Mouse (Mus musculus) midbrain, embryonic 12.5 days (tissue): Measurements from ENCODE around the gene Brinp2. TPM values are rescaled to one million over a fixed set of nuclear protein-coding genes. Genes with fewer than 3 reads are reported as not detected.

Experiments
- ATAC-seq: fragments of 200-750 bp; cut with Nextera tagmentation; 2 replicates; pipeline ENCODE4 v1.8.0; 2017; ENCODE audit warnings: low read depth, moderate TSS enrichment, moderate library complexity; ENCODE audit not compliant: low FRiP score
- H3K27ac ChIP-seq: fragments of 300-500 bp; sonication (generic); replicated peaks from 2 replicates; pipeline ENCODE4 v1.5.1; 2016; ENCODE audit warnings: mild to moderate bottlenecking
- H3K27me3 ChIP-seq: fragments of 300-500 bp; sonication (generic); 2 replicates; pipeline ENCODE4 v1.6.1; 2016; ENCODE audit warnings: mild to moderate bottlenecking
- H3K36me3 ChIP-seq: fragments of 300-500 bp; sonication (generic); 2 replicates; pipeline ENCODE4 v1.6.1; 2016
- H3K4me1 ChIP-seq: fragments of 300-500 bp; sonication (generic); 2 replicates; pipeline ENCODE4 v1.6.1; 2016
- H3K4me2 ChIP-seq: fragments of 300-500 bp; sonication (generic); replicated peaks from 2 replicates; pipeline ENCODE4 v1.6.1; 2016; ENCODE audit warnings: mild to moderate bottlenecking, moderate library complexity
- H3K4me3 ChIP-seq: fragments of 300-500 bp; sonication (generic); 2 replicates; pipeline ENCODE4 v1.5.1; 2016; ENCODE audit warnings: mild to moderate bottlenecking
- H3K9ac ChIP-seq: fragments of 300-500 bp; sonication (generic); replicated peaks from 2 replicates; pipeline ENCODE4 v1.6.1; 2016; ENCODE audit warnings: mild to moderate bottlenecking, moderate library complexity
- H3K9me3 ChIP-seq: fragments of 300-500 bp; sonication (generic); 2 replicates; pipeline ENCODE4 v1.6.1; 2016; ENCODE audit warnings: mild to moderate bottlenecking
- WGBS: fragments of 180-500 bp; shearing (Covaris S2); methylation state at CpG from one replicate; pipeline ENCODE4 v1.1.7; 2016; 5-methylcytosine and 5-hydroxymethylcytosine counted together
- polyA plus RNA-seq: library from polyadenylated mRNA; unstranded; fragments of >200 nt; fragmentation: Nextera tagmentation; extraction: Ambion mirVana; gene quantifications from 2 replicates; pipeline ENCODE4 v1.2.1, GENCODE M21; 2016

Gene Brinp2
- polyA plus RNA-seq, 1 experiment from 2014 or later = 10.2 TPM

DNA sequence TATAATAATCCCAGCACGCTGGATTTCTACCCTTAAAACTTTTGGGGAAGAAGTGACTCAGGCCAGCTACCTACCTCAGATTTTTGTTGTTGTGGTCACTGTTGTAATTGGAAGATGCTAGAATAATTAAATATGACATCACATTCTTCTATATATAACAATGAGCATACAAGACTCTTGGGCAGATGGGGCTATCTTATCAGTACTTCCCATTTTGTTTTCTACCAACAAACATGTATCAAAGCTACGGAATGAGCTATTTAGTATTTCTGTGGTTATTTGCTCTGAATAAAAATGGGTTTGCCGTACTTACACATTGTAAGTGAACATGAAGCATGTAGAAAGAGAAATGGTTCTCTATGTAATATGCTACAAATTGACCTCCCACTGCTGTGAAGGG is 112.1 kb downstream of the Brinp2 start:
- Histone ChIP-seq H3K27ac (no peak overlapping the region), H3K36me3 (peaks cover 6% of the 10 kb centered on the region; the same call in 1 of the 2 replicates), H3K9ac (no peak overlapping the region), H3K4me2 (no peak overlapping the region), H3K4me3 (no peak overlapping the region), H3K27me3 (peaks cover 3% of the 10 kb centered on the region; the same call in 1 of the 2 replicates), H3K4me1 (no peaks in the 10 kb centered on the region), H3K9me3 (no peaks in the 10 kb centered on the region)
- 89% methylated on average over 3 of the region's 3 CpGs for WGBS
- no peak for ATAC-seq

DNA sequence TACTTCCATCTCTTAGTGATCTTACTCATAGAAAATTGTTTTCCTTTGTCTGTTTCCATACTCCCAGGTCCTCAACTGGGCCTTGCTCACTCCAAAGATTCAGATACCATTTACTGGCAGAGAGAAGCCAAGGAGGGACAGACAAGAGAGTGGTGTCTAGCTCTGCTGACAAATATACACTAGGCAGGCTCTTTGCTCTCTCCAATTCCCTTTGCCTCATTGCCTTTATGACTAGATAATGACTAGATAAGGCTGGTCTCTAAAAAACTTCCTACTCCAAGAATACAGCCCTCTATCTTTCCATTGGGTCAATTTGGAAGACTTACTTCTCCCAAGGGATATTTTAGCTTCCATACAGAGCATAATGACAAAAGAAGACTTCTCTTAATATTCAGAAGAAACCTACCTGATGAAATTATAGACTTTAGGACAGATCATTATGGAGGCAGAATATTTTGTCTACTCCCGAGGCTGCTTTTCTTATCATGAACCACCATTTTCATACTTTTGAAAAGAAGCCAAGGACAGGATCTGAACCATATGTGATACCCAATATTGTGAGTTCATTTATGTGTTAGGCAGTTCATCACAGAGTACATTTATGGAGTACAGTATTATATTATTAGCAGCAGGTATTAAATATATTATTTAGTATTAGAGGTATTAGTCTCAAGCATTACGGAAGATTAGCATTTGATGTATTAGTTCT is 114.1 kb downstream of the Brinp2 start:
- Histone ChIP-seq H3K4me1 (no peaks in the 10 kb centered on the region), H3K27ac (no peak overlapping the region), H3K36me3 (peaks cover 6% of the 10 kb centered on the region; the same call in 1 of the 2 replicates), H3K9ac (no peak overlapping the region), H3K4me3 (no peak overlapping the region), H3K27me3 (peaks cover 3% of the 10 kb centered on the region; the same call in 1 of the 2 replicates), H3K9me3 (no peaks in the 10 kb centered on the region), H3K4me2 (no peak overlapping the region)
- 91% methylated on average over 2 of the region's 2 CpGs for WGBS
- no peak for ATAC-seq

DNA sequence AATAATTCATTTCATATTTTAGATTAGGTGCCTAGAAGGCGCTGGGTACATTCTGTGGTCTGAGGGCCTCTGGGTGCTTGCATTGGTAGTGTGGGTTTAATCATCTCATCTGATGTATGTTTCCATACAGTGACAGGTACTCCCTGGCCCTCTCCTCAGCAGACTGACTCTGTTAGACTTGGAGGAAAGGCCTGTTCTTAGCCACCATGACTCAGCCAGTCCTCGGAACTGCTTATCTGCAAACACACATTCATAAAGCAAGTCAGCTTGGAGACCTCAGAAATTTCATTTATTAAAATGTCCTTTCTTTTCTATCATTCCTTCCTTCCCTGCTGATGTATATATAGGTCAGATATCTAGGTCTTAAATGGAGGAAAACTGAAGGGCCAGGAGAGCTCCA is 116.3 kb downstream of the Brinp2 start:
- Histone ChIP-seq H3K27me3 (no peaks in the 10 kb centered on the region), H3K4me1 (no peaks in the 10 kb centered on the region), H3K27ac (no peak overlapping the region), H3K4me3 (no peak overlapping the region), H3K9ac (no peak overlapping the region), H3K9me3 (no peaks in the 10 kb centered on the region), H3K4me2 (no peak overlapping the region), H3K36me3 (no peaks in the 10 kb centered on the region)
- ATAC-seq = no peak
- WGBS = 91% methylated on average over 2 of the region's 2 CpGs

DNA sequence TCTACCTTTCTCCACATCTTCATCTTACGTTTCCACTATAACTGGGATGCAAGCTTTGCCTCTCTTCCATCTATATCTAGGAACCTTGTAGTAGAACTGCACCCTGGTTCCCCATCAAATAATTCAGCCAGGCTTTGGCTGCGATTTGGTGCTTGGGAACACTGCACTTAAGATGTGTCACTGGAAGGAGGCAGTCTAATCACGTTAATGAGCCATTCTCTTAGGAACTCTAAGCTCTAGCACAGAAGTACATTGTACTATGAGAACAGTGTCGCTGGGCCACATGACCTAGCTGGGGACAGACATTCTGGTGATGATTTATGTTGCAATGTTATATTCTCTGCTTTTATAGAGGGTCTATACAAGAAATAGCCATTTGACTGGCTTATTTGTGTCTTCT is 117.4 kb downstream of the Brinp2 start:
- WGBS = 39% methylated on average over 4 of the region's 4 CpGs
- H3K27me3 ChIP-seq = no peaks in the 10 kb centered on the region
- H3K4me3 ChIP-seq = no peak overlapping the region
- no peak overlapping the region for H3K9ac ChIP-seq
- no peak overlapping the region for H3K27ac ChIP-seq
- no peaks in the 10 kb centered on the region for H3K36me3 ChIP-seq
- ATAC-seq = no peak
- H3K9me3 ChIP-seq = no peaks in the 10 kb centered on the region
- H3K4me2 ChIP-seq = no peak overlapping the region
- no peaks in the 10 kb centered on the region for H3K4me1 ChIP-seq

DNA sequence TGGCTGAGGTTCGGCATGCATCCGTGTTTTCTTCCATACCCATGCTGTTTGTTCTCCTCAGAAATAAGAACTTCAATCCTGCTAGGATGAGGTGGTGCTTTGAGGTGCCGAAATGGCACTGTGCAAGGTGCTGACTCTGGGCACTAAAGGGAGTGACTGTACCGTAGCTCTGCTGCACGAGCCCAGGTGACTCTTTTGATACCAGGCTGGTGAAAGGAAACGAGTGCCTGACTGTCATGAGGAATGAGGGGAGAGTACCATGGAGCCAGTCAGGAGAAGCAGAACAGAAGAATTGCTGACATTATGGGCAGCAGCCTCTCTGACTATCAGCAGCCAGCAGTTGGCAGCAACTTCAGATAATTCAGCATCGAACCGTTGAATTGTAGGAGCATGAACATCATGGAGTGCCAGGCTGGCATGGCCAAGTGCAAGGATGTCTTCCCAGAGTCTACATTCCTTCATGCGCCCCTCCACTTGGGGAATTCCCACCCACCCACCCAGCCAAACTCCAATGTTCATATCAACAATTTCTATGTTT is 127.4 kb downstream of the Brinp2 start:
- WGBS = 91% methylated on average over 9 of the region's 9 CpGs
- Histone ChIP-seq H3K36me3 (no peaks in the 10 kb centered on the region), H3K27me3 (no peaks in the 10 kb centered on the region), H3K27ac (no peak overlapping the region), H3K4me2 (no peak overlapping the region), H3K4me3 (no peak overlapping the region), H3K9ac (no peak overlapping the region), H3K4me1 (peaks cover 11% of the 10 kb centered on the region; the same call in 1 of the 2 replicates), H3K9me3 (no peaks in the 10 kb centered on the region)
- no peak for ATAC-seq

DNA sequence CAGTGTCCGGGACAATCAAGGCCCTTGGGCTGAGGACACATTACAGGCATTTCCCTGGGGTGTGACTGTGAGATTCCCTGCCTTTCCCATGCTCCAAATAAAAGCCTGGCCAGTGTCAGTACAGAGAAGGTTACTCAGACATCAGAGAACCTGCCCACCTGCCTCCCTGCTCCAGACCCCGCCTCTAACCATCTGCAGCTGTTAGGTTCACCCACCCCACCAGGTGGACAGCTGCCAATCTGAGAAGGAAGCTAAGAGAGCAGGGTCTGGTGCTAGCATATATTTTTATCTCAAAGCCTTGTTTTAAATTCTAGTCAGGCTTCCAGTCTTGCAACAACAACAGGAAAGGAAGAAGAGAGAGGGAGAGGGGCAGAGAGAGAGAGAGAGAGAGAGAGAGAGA is 128.9 kb downstream of the Brinp2 start:
- Histone ChIP-seq H3K27me3 (no peaks in the 10 kb centered on the region), H3K9me3 (no peaks in the 10 kb centered on the region), H3K36me3 (no peaks in the 10 kb centered on the region), H3K4me3 (no peak overlapping the region), H3K4me2 (no peak overlapping the region), H3K9ac (no peak overlapping the region), H3K27ac (no peak overlapping the region), H3K4me1 (peaks cover 11% of the 10 kb centered on the region; the same call in 1 of the 2 replicates)
- ATAC-seq = no peak
- 79% methylated on average over 2 of the region's 2 CpGs for WGBS

DNA sequence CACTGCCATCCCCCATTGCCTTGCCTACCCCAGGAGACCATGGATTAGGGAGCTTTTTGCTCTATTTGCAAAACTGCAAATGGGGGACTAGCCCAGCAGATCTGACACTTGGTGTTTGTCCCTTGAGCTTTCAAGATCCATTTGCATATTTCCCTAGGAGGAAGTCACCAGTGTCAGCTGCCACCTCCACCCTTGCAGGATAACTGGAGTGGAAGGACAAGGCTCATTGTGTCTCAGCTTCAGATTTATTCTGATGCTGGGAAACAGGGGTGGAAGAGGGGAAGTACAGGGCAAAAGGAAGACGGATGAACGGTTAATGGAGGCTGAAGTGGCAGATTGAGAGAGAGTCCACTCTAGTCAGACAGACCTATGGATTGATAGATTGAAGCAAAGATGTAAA is 129.4 kb downstream of the Brinp2 start:
- Histone ChIP-seq H3K9me3 (no peaks in the 10 kb centered on the region), H3K4me1 (peaks cover 12% of the 10 kb centered on the region; the same call in 1 of the 2 replicates), H3K4me3 (no peak overlapping the region), H3K36me3 (no peaks in the 10 kb centered on the region), H3K4me2 (no peak overlapping the region), H3K27me3 (no peaks in the 10 kb centered on the region), H3K9ac (no peak overlapping the region), H3K27ac (0 out of 2 replicates have a peak overlapping the region, but pooled peaks have one; percentile 43)
- ATAC-seq = 0 out of 2 replicates have a peak, but pooled peaks have one; percentile 12
- WGBS = 56% methylated on average over 2 of the region's 2 CpGs

DNA sequence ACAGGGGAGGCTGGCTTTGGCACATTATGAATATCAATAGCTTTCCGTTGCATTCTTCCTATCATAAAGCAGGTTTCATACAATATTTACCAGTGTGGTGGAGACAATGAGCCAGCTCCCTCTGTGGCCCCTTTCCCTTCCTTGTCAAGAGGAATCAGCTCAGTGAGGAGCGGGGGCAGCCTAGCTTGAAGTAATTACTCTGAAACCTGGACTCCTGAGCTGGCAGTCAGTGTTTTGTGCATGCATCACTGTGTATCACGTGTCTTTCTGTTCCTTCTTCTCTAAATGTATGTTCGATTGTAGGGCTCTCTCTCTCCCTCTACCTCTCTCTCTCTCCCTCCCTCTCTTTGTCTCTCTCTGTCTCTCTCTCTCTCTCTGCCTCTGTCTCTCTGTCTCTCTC is 135.1 kb downstream of the Brinp2 start:
- Histone ChIP-seq H3K36me3 (no peaks in the 10 kb centered on the region), H3K4me2 (no peak overlapping the region), H3K4me1 (peaks cover 17% of the 10 kb centered on the region), H3K4me3 (no peak overlapping the region), H3K9me3 (no peaks in the 10 kb centered on the region), H3K27me3 (no peaks in the 10 kb centered on the region), H3K9ac (no peak overlapping the region), H3K27ac (peak overlapping the region; percentile 35; the same call in 1 of the 2 replicates)
- WGBS = 24% methylated on average over 4 of the region's 4 CpGs
- ATAC-seq = peak; percentile 48; the same call in 1 of the 2 replicates

DNA sequence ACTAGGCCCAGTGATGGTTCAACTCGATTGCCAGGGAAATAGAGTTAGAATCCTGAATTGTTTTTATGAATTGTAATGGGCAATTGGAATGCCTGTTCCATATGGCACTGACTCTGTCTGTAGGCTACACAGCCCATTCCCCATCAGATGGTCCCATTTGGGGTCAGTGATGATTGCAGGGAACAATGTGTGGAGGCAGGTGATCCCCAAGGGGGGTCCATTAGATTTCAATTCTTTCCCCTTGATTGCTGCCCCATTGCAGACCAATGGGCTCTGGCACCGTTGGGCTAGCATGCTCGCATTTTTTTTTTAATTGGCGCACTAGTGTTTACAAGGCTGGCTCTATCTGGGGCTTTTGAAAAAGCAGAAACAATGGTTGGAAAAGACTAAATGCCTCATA is 136.0 kb downstream of the Brinp2 start:
- no peak for ATAC-seq
- H3K36me3 ChIP-seq = no peaks in the 10 kb centered on the region
- no peaks in the 10 kb centered on the region for H3K27me3 ChIP-seq
- no peak overlapping the region for H3K4me3 ChIP-seq
- peaks cover 17% of the 10 kb centered on the region for H3K4me1 ChIP-seq
- no peak overlapping the region for H3K27ac ChIP-seq
- H3K9me3 ChIP-seq = no peaks in the 10 kb centered on the region
- 72% methylated on average over 4 of the region's 4 CpGs for WGBS
- no peak overlapping the region for H3K4me2 ChIP-seq
- no peak overlapping the region for H3K9ac ChIP-seq

DNA sequence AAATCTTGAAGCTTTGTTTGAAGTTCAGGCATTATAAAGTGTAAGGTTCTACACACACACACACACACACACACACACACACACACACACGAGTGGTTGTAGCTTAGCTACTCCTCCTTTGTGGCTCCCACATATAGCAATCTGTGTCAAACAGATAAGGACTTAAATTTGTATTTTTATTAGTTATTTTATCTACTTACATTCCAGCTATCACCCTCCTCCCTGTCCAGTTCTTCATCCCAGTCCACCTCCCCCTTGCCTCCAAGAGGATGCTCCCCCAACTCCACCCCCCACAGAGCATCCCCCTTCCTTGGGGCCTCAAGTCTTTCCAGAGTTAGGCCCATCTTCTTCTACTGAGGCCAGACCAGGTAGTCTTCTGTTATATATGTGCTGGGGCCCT is 137.4 kb downstream of the Brinp2 start:
- Histone ChIP-seq H3K27ac (no peak overlapping the region), H3K27me3 (no peaks in the 10 kb centered on the region), H3K4me3 (no peak overlapping the region), H3K9me3 (no peaks in the 10 kb centered on the region), H3K4me1 (peaks cover 17% of the 10 kb centered on the region), H3K9ac (no peak overlapping the region), H3K4me2 (no peak overlapping the region), H3K36me3 (no peaks in the 10 kb centered on the region)
- no peak for ATAC-seq
- WGBS = 70% methylated on average over 1 of the region's 1 CpGs

DNA sequence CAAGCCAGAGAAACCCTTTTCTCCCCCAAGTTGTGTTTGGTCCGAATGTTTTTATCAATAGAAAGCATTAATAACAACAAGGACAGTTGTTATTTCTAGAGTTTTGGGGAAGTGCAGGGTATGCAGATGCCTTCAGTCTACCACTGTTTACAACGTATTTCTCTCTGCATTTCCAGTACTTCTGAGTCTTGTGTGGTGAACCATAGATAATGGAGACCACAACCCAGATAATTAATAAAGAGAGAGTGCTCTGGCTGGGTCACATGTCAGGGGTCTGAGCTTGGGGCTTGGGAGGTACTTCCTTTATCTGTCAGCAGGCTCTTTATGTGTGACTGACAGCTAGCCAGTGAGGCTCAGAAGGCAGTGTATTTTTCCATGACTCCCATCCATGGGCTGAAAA is 137.8 kb downstream of the Brinp2 start:
- Histone ChIP-seq H3K36me3 (no peaks in the 10 kb centered on the region), H3K4me3 (no peak overlapping the region), H3K9ac (no peak overlapping the region), H3K9me3 (no peaks in the 10 kb centered on the region), H3K27me3 (no peaks in the 10 kb centered on the region), H3K27ac (no peak overlapping the region), H3K4me2 (no peak overlapping the region), H3K4me1 (peaks cover 17% of the 10 kb centered on the region)
- WGBS = 61% methylated on average over 2 of the region's 2 CpGs
- no peak for ATAC-seq

DNA sequence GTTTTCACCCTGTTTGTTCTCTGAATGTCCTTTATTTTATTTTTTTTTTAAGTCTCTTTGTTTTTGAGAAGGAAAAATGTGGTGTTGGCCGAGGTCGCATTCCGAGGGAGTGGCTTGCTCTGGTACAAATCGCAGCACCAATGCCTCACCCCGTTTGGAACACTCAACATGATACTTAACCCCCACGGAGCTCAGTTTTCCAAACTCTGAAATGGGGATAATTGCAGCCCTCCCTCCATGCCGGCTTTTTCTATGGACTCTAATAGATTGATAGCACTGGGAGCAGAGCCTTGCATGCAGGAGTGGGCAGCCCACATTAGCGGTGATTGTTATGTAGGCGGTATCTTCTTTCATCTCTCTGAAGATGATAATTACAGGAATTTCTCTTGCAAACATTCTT is 140.5 kb downstream of the Brinp2 start:
- H3K27me3 ChIP-seq = no peaks in the 10 kb centered on the region
- 76% methylated on average over 9 of the region's 9 CpGs for WGBS
- no peak overlapping the region for H3K9ac ChIP-seq
- H3K4me2 ChIP-seq = no peak overlapping the region
- no peak overlapping the region for H3K27ac ChIP-seq
- H3K4me3 ChIP-seq = no peak overlapping the region
- peaks cover 6% of the 10 kb centered on the region for H3K4me1 ChIP-seq
- no peaks in the 10 kb centered on the region for H3K9me3 ChIP-seq
- H3K36me3 ChIP-seq = no peaks in the 10 kb centered on the region
- ATAC-seq = no peak
